Mouse (Mus musculus): Measurements from ENCODE around the gene Mknk1. TPM values are rescaled to one million over a fixed set of nuclear protein-coding genes. Genes with fewer than 3 reads are reported as not detected.

The Mknk1 gene
- polyA plus RNA-seq, 1 experiment from 2014 or later: 26.3 TPM

GRCm38 (mm10) chr4:115825271-115825670 lies 13.7 kb upstream of the Mknk1 start:
- in situ Hi-C loops (cut with MboI; ENCODE audit: low pct_unique_long_range_greater_than_20kb): no loop called here
- CTCF ChIA-PET: no interaction called here

GRCm38 (mm10) chr4:115827066-115827465 lies 11.9 kb upstream of the Mknk1 start:
- ChIA-PET POLR2A (interaction anchor here (2.2 kb wide), 1 partner anchor 42 kb away, joined by 11 read pairs; the partner anchor contains the start of gene Atpaf1), CTCF (interaction anchor here (0.9 kb wide), 1 partner anchor 13 kb away, joined by 3 read pairs; no protein-coding TSS in a partner anchor)
- no peak for ATAC-seq
- in situ Hi-C loops (cut with MboI; ENCODE audit: low pct_unique_long_range_greater_than_20kb): no loop called here
- no peaks in the 10 kb centered on the region for H3K27me3 ChIP-seq
- no peak for DNase-seq (ENCODE audit: low read depth, low spot score)
- TF ChIP-seq CTCF (IDR thresholded peaks at IDR 0.05): no peak

More at GRCm38 (mm10) chr4:115825271-115825670, 13.7 kb upstream of the Mknk1 start:
- POLR2A ChIA-PET: no interaction called here
- DNase-seq (ENCODE audit: low read depth, low spot score) (no peak), ATAC-seq (no peak)
- TF ChIP-seq CTCF (IDR thresholded peaks at IDR 0.05): no peak
- H3K27me3 ChIP-seq: no peaks in the 10 kb centered on the region

DNA sequence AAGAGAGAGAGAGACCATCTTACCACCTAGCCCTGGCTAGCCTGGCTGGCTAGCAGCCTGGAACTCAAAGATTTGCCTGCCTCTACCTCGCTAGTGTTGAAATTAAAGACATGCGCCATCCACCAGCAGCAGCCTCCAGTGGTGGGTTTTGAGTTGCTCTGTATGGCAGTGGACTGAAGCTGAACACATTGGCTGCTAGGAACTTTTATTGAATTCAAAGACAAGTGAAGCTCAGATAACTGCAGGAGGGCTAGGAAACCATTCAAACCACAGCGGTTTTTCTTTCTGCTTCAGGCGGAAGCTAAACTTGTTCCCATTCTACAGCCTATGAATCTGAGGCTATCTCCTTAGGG lies 11.5 kb upstream of the Mknk1 start:
- no peaks in the 10 kb centered on the region for H3K27me3 ChIP-seq
- DNase-seq (ENCODE audit: low read depth, low spot score) (no peak), ATAC-seq (no peak)
- TF ChIP-seq CTCF (IDR thresholded peaks at IDR 0.05): no peak
- in situ Hi-C loops (cut with MboI; ENCODE audit: low pct_unique_long_range_greater_than_20kb): no loop called here
- ChIA-PET POLR2A (interaction anchor here (2.2 to 2.4 kb wide), 2 partner anchors 12 to 43 kb away, joined by 9 to 11 read pairs; partner anchors contain the start of genes Atpaf1 and Mknk1), CTCF (interaction anchor here (0.9 kb wide), 1 partner anchor 13 kb away, joined by 3 read pairs; no protein-coding TSS in a partner anchor)

DNA sequence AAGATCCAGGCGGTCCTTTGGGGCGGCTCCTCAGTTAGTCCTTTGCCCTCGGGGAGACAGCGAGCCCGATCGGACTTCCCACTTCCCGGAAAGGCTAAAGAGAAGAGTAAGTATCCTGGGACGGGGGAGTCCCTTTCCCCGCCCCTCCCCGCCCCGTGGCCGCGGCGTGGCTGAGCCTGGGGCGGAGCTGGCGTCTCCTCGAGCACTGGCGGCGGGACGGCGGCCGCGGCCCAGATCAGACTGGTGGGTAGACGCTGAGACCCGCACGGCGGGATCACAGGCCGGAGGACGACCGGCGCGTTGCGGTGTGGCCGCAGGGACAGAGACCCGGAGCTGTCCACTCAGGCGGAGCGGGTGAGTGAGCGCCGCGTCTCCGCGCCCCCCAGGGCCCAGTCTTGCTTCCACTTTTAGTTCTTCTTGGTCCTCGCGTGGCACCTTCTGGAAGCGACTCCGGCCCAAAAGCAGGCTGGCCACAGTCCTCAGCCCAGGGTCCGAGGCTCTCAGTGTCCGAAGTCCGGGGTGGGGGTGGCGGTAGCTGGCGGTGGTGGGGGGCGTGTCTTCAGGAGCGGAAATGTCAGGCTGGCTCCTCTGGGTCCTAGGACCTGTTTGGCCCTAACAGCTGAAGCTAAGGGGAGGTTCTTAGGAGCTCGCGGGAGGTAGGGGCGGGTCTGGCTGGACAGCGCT lies 11.0 kb upstream of the Mknk1 start, which contains the start of gene Mob3c:
Mob3c (plus strand) TSS at position 205 of the 684 bp plus-strand sequence.
- no peak for TF ChIP-seq CTCF (IDR thresholded peaks at IDR 0.05)
- CTCF ChIA-PET: interaction anchor here (0.9 kb wide), 1 partner anchor 12 kb away, joined by 3 read pairs; no protein-coding TSS in a partner anchor
- DNase-seq (ENCODE audit: low read depth, low spot score) (no peak), ATAC-seq (peak; percentile 93)
- no peaks in the 10 kb centered on the region for H3K27me3 ChIP-seq
- POLR2A ChIA-PET: interaction anchor here (2.2 to 2.4 kb wide), 2 partner anchors 11 to 43 kb away, joined by 9 to 11 read pairs; partner anchors contain the start of genes Atpaf1 and Mknk1
- in situ Hi-C loops (cut with MboI; ENCODE audit: low pct_unique_long_range_greater_than_20kb): no loop called here

- no peaks in the 10 kb centered on the region for H3K27me3 ChIP-seq
- DNase-seq (ENCODE audit: low read depth, low spot score) (no peak), ATAC-seq (no peak)
- no peak for TF ChIP-seq CTCF (IDR thresholded peaks at IDR 0.05)
- in situ Hi-C loops (cut with MboI; ENCODE audit: low pct_unique_long_range_greater_than_20kb): no loop called here
- ChIA-PET CTCF (interaction anchor here (2.5 kb wide), 1 partner anchor 11 kb away, joined by 7 read pairs; the partner anchor contains the start of gene Mknk1), POLR2A (interaction anchor here (2.2 to 2.4 kb wide), 2 partner anchors 11 to 44 kb away, joined by 9 to 11 read pairs; partner anchors contain the start of genes Atpaf1 and Mknk1)
These were observed 10.5 kb upstream of the Mknk1 start for GRCm38 (mm10) chr4:115828572-115828902.

GRCm38 (mm10) chr4:115830491-115830890 lies 8.5 kb upstream of the Mknk1 start:
- in situ Hi-C loops (cut with MboI; ENCODE audit: low pct_unique_long_range_greater_than_20kb): no loop called here
- no peak for TF ChIP-seq CTCF (IDR thresholded peaks at IDR 0.05)
- POLR2A ChIA-PET: no interaction called here
- ATAC-seq (no peak), DNase-seq (ENCODE audit: low read depth, low spot score) (no peak)
- H3K27me3 ChIP-seq: no peaks in the 10 kb centered on the region
- CTCF ChIA-PET: interaction anchor here (2.5 kb wide), 1 partner anchor 9 kb away, joined by 7 read pairs; the partner anchor contains the start of gene Mknk1

GRCm38 (mm10) chr4:115831221-115831620 lies 7.8 kb upstream of the Mknk1 start:
- TF ChIP-seq CTCF (IDR thresholded peaks at IDR 0.05): no peak
- in situ Hi-C loops (cut with MboI; ENCODE audit: low pct_unique_long_range_greater_than_20kb): no loop called here
- ChIA-PET POLR2A (no interaction called here), CTCF (no interaction called here)
- H3K27me3 ChIP-seq: no peaks in the 10 kb centered on the region
- no peak for DNase-seq (ENCODE audit: low read depth, low spot score)
- ATAC-seq: no peak

GRCm38 (mm10) chr4:115832040-115832439 lies 7.0 kb upstream of the Mknk1 start:
- POLR2A ChIA-PET: no interaction called here
- TF ChIP-seq CTCF (IDR thresholded peaks at IDR 0.05): no peak
- in situ Hi-C loops (cut with MboI; ENCODE audit: low pct_unique_long_range_greater_than_20kb): no loop called here

GRCm38 (mm10) chr4:115835576-115835975 lies 3.4 kb upstream of the Mknk1 start:
- DNase-seq (ENCODE audit: low read depth, low spot score): no peak
- in situ Hi-C loops (cut with MboI; ENCODE audit: low pct_unique_long_range_greater_than_20kb): loop anchor here (5.0 kb wide), 1 partner anchor 93 kb away; no protein-coding TSS in a partner anchor
- no peak for TF ChIP-seq CTCF (IDR thresholded peaks at IDR 0.05)
- CTCF ChIA-PET: no interaction called here
- no peaks in the 10 kb centered on the region for H3K27me3 ChIP-seq
- ATAC-seq: no peak
- POLR2A ChIA-PET: no interaction called here

More at GRCm38 (mm10) chr4:115832040-115832439, 7.0 kb upstream of the Mknk1 start:
- DNase-seq (ENCODE audit: low read depth, low spot score) (no peak), ATAC-seq (no peak)
- no peaks in the 10 kb centered on the region for H3K27me3 ChIP-seq
- CTCF ChIA-PET: no interaction called here

- ChIA-PET POLR2A (interaction anchor here (1.8 kb wide), 1 partner anchor 10 kb away, joined by 9 read pairs; the partner anchor contains the start of gene Mob3c), CTCF (no interaction called here)
- DNase-seq (ENCODE audit: low read depth, low spot score) (no peak), ATAC-seq (no peak)
- TF ChIP-seq CTCF (IDR thresholded peaks at IDR 0.05): no peak
- in situ Hi-C loops (cut with MboI; ENCODE audit: low pct_unique_long_range_greater_than_20kb): loop anchor here (5.0 kb wide), 1 partner anchor 96 kb away; no protein-coding TSS in a partner anchor
- no peaks in the 10 kb centered on the region for H3K27me3 ChIP-seq
These were observed 802 bp upstream of the Mknk1 start for GRCm38 (mm10) chr4:115838196-115838595.

DNA sequence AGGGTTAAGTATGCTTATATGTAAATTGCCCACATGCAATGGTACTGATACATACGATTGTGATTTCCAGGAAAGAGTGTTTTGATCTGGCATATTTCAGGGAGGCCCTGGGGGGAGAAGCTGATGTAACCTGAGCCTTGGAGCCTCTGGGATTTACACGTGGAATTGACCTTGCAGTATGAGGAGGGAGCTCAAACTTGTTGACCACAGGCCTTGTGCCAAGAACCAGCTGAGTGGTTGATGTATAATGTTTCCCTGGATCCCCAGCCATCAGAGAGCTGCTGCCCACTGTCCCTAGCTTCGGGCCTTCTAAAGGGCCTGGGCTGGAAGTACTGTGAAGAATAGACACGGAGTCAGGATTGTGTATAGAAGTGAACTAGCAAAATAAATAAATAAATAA lies 958 bp downstream of the Mknk1 start:
- DNase-seq (ENCODE audit: low read depth, low spot score) (no peak), ATAC-seq (no peak)
- H3K27me3 ChIP-seq: no peaks in the 10 kb centered on the region
- ChIA-PET POLR2A (interaction anchor here (1.8 kb wide), 1 partner anchor 11 kb away, joined by 9 read pairs; the partner anchor contains the start of gene Mob3c), CTCF (interaction anchor here (0.9 to 1.3 kb wide), 6 partner anchors 10 to 108 kb away, joined by 3 to 7 read pairs (median 3); partner anchors contain the start of genes Efcab14 and Mob3c)
- in situ Hi-C loops (cut with MboI; ENCODE audit: low pct_unique_long_range_greater_than_20kb): loop anchor here (5.0 kb wide), 1 partner anchor 98 kb away; no protein-coding TSS in a partner anchor
- TF ChIP-seq CTCF (IDR thresholded peaks at IDR 0.05): no peak

All from Patski (cell line).